Mouse (Mus musculus) heart, postnatal 10 days (tissue): ENCODE measurements around the gene Fzd7. TPM values are rescaled to one million over a fixed set of nuclear protein-coding genes. Genes with fewer than 3 reads are reported as not detected.
A peak's percentile ranks its signal among the peaks of the same experiment; 100 is the strongest.
"Not testable (repeated sequence)": the region's sequence is repeated elsewhere in the genome, so short reads cannot be mapped to it uniquely, and the experiment has no call there.

Experiments used
- DNase-seq, 2 experiments: peaks; one replicate each; pipeline ENCODE4 v3.0.0; 2021
- intact Hi-C: fragments of 180-260 bp; cut with DNase I; formaldehyde crosslinking; loops from one replicate; pipeline ENCODE4 v1.15.1; 2025
- total RNA-seq, 2 experiments: library from RNA; stranded (reverse); gene quantifications; 2 replicates each; pipeline ENCODE4 v1.2.3; 2021

Fzd7 gene
- total RNA-seq, result 1 to 10 TPM; 6.4 to 6.7 TPM

GRCm38 (mm10) chr1:59482331-59482695 lies at the start of gene Fzd7:
TSS of gene Fzd7 (plus strand) at chr1:59482424.
- intact Hi-C loops, result loop anchor here (2.0 to 5.0 kb wide), 3 partner anchors 102 to 165 kb away; no protein-coding TSS in a partner anchor
- DNase-seq, result no peak

- intact Hi-C loops, result no loop called here
- no peak for DNase-seq
These were observed 48.9 kb upstream of the Fzd7 start for GRCm38 (mm10) chr1:59433296-59433695.

- intact Hi-C loops, result no loop called here
- peak; percentile 79 to 82 for DNase-seq
These were observed 48.2 kb upstream of the Fzd7 start for GRCm38 (mm10) chr1:59434071-59434470.

GRCm38 (mm10) chr1:59435270-59435669 lies 47.0 kb upstream of the Fzd7 start:
- intact Hi-C loops, result no loop called here

GRCm38 (mm10) chr1:59436321-59436720 lies 45.9 kb upstream of the Fzd7 start:
- DNase-seq, result no peak
- intact Hi-C loops, result no loop called here

More at GRCm38 (mm10) chr1:59435270-59435669, 47.0 kb upstream of the Fzd7 start:
- no peak for DNase-seq

GRCm38 (mm10) chr1:59437927-59438326 lies 44.3 kb upstream of the Fzd7 start:
- intact Hi-C loops, result no loop called here
- no peak for DNase-seq

- intact Hi-C loops, result no loop called here
These were observed 43.9 kb upstream of the Fzd7 start for GRCm38 (mm10) chr1:59438330-59438729.

GRCm38 (mm10) chr1:59439252-59439651 lies 43.0 kb upstream of the Fzd7 start:
- no peak for DNase-seq
- intact Hi-C loops, result no loop called here

More at GRCm38 (mm10) chr1:59438330-59438729, 43.9 kb upstream of the Fzd7 start:
- DNase-seq, result no peak

GRCm38 (mm10) chr1:59439941-59440340 lies 42.3 kb upstream of the Fzd7 start:
- intact Hi-C loops, result no loop called here
- DNase-seq, result no peak

- intact Hi-C loops, DNase-seq: not testable (repeated sequence)
These were observed 39.5 kb upstream of the Fzd7 start for GRCm38 (mm10) chr1:59442721-59443120.

- no peak for DNase-seq
- intact Hi-C loops, result no loop called here
These were observed 38.0 kb upstream of the Fzd7 start for GRCm38 (mm10) chr1:59444127-59444660.

- intact Hi-C loops, result no loop called here
- DNase-seq, result no peak
These were observed 37.0 kb upstream of the Fzd7 start for GRCm38 (mm10) chr1:59445242-59445641.

- DNase-seq, result no peak
- intact Hi-C loops, result no loop called here
These were observed 33.5 kb upstream of the Fzd7 start for GRCm38 (mm10) chr1:59448497-59449270.

- DNase-seq, result peak in 1 of 2 experiments; percentile 18
- intact Hi-C loops, result no loop called here
These were observed 32.8 kb upstream of the Fzd7 start for GRCm38 (mm10) chr1:59449423-59449822.

GRCm38 (mm10) chr1:59450896-59451295 lies 31.3 kb upstream of the Fzd7 start:
- intact Hi-C loops, result no loop called here

GRCm38 (mm10) chr1:59451584-59451983 lies 30.6 kb upstream of the Fzd7 start:
- intact Hi-C loops, result no loop called here
- DNase-seq, result no peak

More at GRCm38 (mm10) chr1:59450896-59451295, 31.3 kb upstream of the Fzd7 start:
- DNase-seq, result no peak

- peak; percentile 39 to 43 for DNase-seq
- intact Hi-C loops, result no loop called here
These were observed 25.4 kb upstream of the Fzd7 start for GRCm38 (mm10) chr1:59456825-59457224.

GRCm38 (mm10) chr1:59457873-59458272 lies 24.4 kb upstream of the Fzd7 start:
- intact Hi-C loops, result no loop called here
- DNase-seq, result no peak

- intact Hi-C loops, result no loop called here
- peak; percentile 32 to 36 for DNase-seq
These were observed 23.3 kb upstream of the Fzd7 start for GRCm38 (mm10) chr1:59458886-59459285.

- intact Hi-C loops, result loop anchor here (2.0 kb wide), 1 partner anchor 74 kb away; no protein-coding TSS in a partner anchor
- no peak for DNase-seq
These were observed 17.3 kb upstream of the Fzd7 start for GRCm38 (mm10) chr1:59464696-59465639.

- DNase-seq, result no peak
- intact Hi-C loops, result loop anchor here (2.0 kb wide), 1 partner anchor 75 kb away; no protein-coding TSS in a partner anchor
These were observed 16.6 kb upstream of the Fzd7 start for GRCm38 (mm10) chr1:59465640-59466008.
